Mouse (Mus musculus) liver, postnatal 0 days (tissue): ENCODE measurements around the gene Prpf3.

Experiments
- CTCF ChIP-seq: sonication (generic); IDR thresholded peaks from 2 replicates; pipeline ENCODE4 v1.5.1; 2016; ENCODE audit warnings: antibody characterized with exemption, low read depth
- EP300 ChIP-seq: IDR thresholded peaks from 2 replicates; pipeline ENCODE4 v1.6.1; 2016; ENCODE audit warnings: antibody characterized with exemption, low read depth, mild to moderate bottlenecking

- TF ChIP-seq CTCF = no peak
- no peak for TF ChIP-seq EP300
These were observed 7.9 kb upstream of the Prpf3 start for GRCm38 (mm10) chr3:95863578-95863977.
